Mouse (Mus musculus) ES-Bruce4 (cell line): ENCODE results near the gene Cmc2.

ENCODE experiments used
- CTCF ChIP-seq: IDR thresholded peaks from one replicate; pipeline ENCODE4 v1.8.1; 2011; ENCODE audit warnings: low read depth, low read length
- EP300 ChIP-seq: IDR thresholded peaks from 2 replicates; pipeline ENCODE4 v1.6.1; 2011; ENCODE audit warnings: low read depth, low read length; ENCODE audit not compliant: insufficient read depth
- POLR2A ChIP-seq: IDR thresholded peaks from one replicate; pipeline ENCODE4 v1.8.1; 2011; ENCODE audit warnings: low read length; ENCODE audit not compliant: insufficient read depth

- TF ChIP-seq CTCF (peak; percentile 85), POLR2A (no peak), EP300 (no peak)
Measured at GRCm38 (mm10) chr8:116866118-116866903, 54.9 kb downstream of the Cmc2 start.
